Mouse (Mus musculus): Measurements from ENCODE around the gene Cenpu. TPM values are rescaled to one million over a fixed set of nuclear protein-coding genes. Genes with fewer than 3 reads are reported as not detected.

Cenpu gene
- polyA plus RNA-seq, 1 experiment from 2014 or later: 30.5 TPM

Other genes with a start within 250 kb of the Cenpu start
- 6.8 and 6.9 TPM in 2 replicates for gene Acsl1, start 81.0 kb upstream of the Cenpu start, polyA plus RNA-seq (2016; fragmentation: Nextera tagmentation; extraction: Ambion mirVana)
- 8.9 and 9.4 TPM in 2 replicates for gene Primpol, start 65.2 kb downstream of the Cenpu start, polyA plus RNA-seq (2016; fragmentation: Nextera tagmentation; extraction: Ambion mirVana)
- gene Casp3, start 65.3 kb downstream of the Cenpu start, polyA plus RNA-seq (2016; fragmentation: Nextera tagmentation; extraction: Ambion mirVana): 130 and 141 TPM in 2 replicates
- 7.4 and 8.6 TPM in 2 replicates for gene Irf2, start 187.7 kb downstream of the Cenpu start, polyA plus RNA-seq (2016; fragmentation: Nextera tagmentation; extraction: Ambion mirVana)

Data from midbrain, embryonic 10.5 days (tissue).